Mouse (Mus musculus) myocyte (in vitro differentiated cells): ENCODE data around the gene Dctpp1.

ENCODE experiments used
- CEBPB ChIP-seq: IDR thresholded peaks from 2 replicates; pipeline ENCODE4 v1.6.1; 2011; ENCODE audit warnings: mild to moderate bottlenecking, moderate library complexity; ENCODE audit not compliant: poor library complexity, insufficient read depth, severe bottlenecking
- E2F4 ChIP-seq: IDR thresholded peaks from one replicate; pipeline ENCODE4 v1.6.1; 2011; ENCODE audit warnings: mild to moderate bottlenecking, control low read depth, moderate library complexity; ENCODE audit not compliant: insufficient read depth
- POLR2A ChIP-seq: IDR thresholded peaks from one replicate; pipeline ENCODE4 v1.6.1; 2011; ENCODE audit warnings: low read depth, mild to moderate bottlenecking, control low read depth, moderate library complexity; ENCODE audit not compliant: insufficient read length
- POLR2AphosphoS2 ChIP-seq: IDR thresholded peaks from one replicate; pipeline ENCODE4 v1.6.1; 2011; ENCODE audit warnings: low read depth, control low read depth; ENCODE audit not compliant: insufficient read length
- TCF12 ChIP-seq: IDR thresholded peaks from one replicate; pipeline ENCODE4 v1.6.1; 2011; ENCODE audit warnings: mild to moderate bottlenecking, control low read depth; ENCODE audit not compliant: poor library complexity, insufficient read depth, severe bottlenecking

DNA sequence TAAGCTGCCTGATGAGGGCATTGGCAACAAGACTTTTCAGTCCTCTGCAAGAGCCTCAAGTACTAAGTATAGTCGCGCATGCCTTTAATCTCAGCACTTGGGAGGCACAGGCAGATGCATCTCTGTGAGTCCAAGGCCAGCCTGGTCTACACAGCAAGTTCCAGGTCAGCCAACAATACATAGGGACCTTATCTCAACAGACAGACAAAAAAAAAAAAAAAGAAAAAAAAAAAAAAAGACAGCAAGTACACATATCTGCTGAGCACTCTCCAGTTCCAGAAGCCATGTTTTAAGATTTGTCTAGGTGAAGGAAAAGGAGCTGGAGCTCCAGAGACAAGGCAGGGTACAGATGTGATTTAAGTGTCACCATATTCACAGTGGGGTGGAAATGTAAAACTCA, 4.5 kb downstream of the Dctpp1 start:
- TF ChIP-seq TCF12 (no peak), POLR2A (no peak), E2F4 (no peak), POLR2AphosphoS2 (no peak), CEBPB (no peak)
